Mouse (Mus musculus): ENCODE results near the gene Ets1. TPM values are rescaled to one million over a fixed set of nuclear protein-coding genes. Genes with fewer than 3 reads are reported as not detected.
A peak's percentile ranks its signal among the peaks of the same experiment; 100 is the strongest.

Gene Ets1
- polyA plus RNA-seq, 1 experiment: 34.5 TPM

DNA sequence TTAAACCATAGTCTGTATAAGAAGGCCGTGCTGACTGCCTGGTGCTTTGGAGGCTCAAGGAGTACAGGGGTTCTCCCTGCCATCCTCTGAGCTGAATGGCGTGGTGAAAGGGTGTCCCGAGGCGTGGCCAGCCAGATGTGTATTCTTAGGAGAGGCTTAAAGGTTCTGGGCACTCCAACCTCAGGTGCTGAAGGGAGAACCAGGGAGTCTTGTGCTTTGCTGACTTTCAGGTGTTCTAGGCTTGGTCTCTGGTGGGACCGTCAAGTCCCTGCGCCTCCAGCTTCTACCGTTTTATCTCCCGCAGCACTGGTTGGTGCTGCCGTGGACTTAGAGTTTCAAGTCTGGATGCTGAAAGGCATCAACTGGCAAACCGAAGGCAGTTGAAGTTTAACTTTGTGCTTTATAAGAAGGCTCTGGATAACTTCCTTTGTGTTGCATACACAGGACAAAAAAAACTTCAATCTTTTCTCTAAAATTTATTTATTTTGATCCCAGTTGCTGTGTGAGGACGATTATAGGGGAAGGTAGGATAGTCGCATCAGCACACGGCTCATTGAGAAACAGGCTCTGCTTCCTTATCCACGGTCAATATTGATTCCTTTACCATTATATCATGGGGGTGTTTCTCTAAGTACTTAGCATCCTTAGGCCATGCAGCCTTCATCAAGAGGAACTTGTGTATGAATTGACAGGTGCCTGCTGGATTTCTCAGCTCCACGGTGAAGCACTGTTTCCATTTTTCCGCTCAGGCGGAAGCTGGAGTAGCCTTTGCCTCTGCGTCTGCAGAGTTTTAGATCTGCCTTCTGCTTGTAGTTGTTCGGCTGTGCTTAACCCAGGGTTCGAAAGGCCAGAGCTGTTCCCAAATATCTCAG is 65.3 kb downstream of the Ets1 start:
- Histone ChIP-seq H3K4me3 (replicated peaks; ENCODE audit: control insufficient read depth, low read depth, low read length) (no peak overlapping the region), H3K27ac (ENCODE audit: control insufficient read depth, insufficient read depth, low read depth, low read length, poor library complexity) (peak overlapping the region; percentile 14), H3K4me1 (ENCODE audit: control insufficient read depth, insufficient read depth, low read length) (peaks cover 8% of the 10 kb centered on the region)
- TF ChIP-seq POLR2A (IDR thresholded peaks at IDR 0.05; ENCODE audit: borderline replicate concordance, control insufficient read depth, low read depth, low read length) (no peak), CTCF (IDR thresholded peaks at IDR 0.05; ENCODE audit: control insufficient read depth, insufficient read depth, low read length) (no peak)
- 78% methylated on average over 20 of the region's 20 CpGs for WGBS

DNA sequence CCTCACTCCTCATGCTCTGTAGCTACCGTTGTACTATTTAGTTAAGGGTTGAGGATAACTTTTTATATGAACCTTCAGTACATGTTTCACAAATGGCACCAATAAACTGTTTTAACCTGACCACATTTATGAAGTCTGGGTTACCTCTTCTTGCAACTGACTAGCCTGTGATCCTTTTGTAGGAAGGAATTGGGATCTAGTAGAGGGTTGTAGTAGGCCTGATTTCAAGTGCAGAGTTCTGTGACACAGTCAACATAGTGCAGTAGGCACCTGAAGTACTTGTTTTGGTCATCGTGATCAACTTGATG is 65.9 kb downstream of the Ets1 start:
- Histone ChIP-seq H3K4me3 (replicated peaks; ENCODE audit: control insufficient read depth, low read depth, low read length) (no peak overlapping the region), H3K27ac (ENCODE audit: control insufficient read depth, insufficient read depth, low read depth, low read length, poor library complexity) (no peak overlapping the region), H3K4me1 (ENCODE audit: control insufficient read depth, insufficient read depth, low read length) (peaks cover 8% of the 10 kb centered on the region)
- WGBS: 80% methylated on average over 2 of the region's 2 CpGs
- TF ChIP-seq CTCF (IDR thresholded peaks at IDR 0.05; ENCODE audit: control insufficient read depth, insufficient read depth, low read length) (no peak), POLR2A (IDR thresholded peaks at IDR 0.05; ENCODE audit: borderline replicate concordance, control insufficient read depth, low read depth, low read length) (no peak)

DNA sequence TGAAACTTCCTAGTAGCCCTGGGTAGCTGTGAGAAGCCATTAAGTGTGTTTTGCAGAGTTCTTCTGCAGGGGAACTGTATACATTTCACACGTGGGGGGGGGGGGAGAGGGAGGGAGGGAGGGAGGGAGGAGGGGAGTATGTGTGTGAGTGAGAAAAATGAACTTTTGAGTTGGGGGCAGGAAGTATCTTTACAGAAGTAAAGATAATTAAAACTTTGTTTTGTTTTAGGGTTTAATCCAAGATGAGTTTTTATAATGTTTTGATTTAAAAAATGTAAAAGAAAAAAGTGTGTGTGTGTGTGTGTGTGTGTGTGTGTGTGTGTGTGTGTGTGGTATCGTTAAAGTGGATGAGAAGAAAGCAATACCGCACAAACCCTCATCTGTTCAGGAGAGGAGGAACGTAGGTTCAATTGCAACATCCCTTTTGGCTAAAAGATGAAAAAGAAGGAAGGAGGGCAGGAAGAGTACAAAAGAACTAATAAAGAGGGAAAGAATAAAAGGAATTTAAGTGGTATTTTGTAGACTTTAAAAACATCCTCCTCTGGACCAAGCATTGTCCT is 66.9 kb downstream of the Ets1 start:
- TF ChIP-seq CTCF (IDR thresholded peaks at IDR 0.05; ENCODE audit: control insufficient read depth, insufficient read depth, low read length) (no peak), POLR2A (IDR thresholded peaks at IDR 0.05; ENCODE audit: borderline replicate concordance, control insufficient read depth, low read depth, low read length) (no peak)

DNA sequence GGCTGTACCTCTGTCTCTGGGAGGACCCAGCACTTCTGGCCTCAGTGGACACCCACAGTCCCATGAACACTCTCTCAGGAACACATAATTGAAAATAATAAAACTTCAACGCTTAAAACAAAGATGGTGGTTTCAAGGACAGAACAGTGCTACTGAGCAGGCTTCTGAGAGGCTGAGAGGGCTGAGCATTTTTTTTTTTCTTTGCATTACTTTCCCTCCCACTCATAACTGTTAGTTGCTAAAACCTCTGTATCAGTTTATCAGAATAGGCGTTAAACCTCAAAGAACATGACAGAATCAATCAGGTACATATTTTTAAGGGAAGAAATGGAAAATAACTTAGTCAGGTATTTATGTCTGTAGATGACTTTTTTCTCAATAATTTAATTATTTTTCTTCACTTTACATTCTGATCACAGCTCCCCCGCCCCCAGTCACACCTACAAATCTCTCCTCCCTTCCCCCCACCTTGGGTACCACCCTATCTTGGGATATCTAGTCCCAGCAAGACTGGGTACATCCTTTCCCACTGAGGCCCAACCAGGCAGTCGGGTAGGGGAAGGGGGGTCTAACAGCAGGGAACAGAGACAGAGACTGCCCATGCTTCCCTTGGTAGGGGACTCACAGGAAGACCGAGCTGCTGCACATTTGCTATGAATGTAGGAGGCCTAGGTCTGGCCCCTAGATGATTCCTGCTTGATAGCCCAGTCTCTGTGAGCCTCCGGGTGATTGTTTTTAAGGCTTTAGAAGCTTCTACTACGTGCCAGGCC is 68.1 kb downstream of the Ets1 start:
- H3K4me3 ChIP-seq (replicated peaks; ENCODE audit: control insufficient read depth, low read depth, low read length): no peak overlapping the region
- no peak overlapping the region; the same call in 1 of the 2 replicates for H3K27ac ChIP-seq (ENCODE audit: control insufficient read depth, insufficient read depth, low read depth, low read length, poor library complexity)
- 80% methylated on average over 7 of the region's 7 CpGs for WGBS
- TF ChIP-seq CTCF (IDR thresholded peaks at IDR 0.05; ENCODE audit: control insufficient read depth, insufficient read depth, low read length) (no peak), POLR2A (IDR thresholded peaks at IDR 0.05; ENCODE audit: borderline replicate concordance, control insufficient read depth, low read depth, low read length) (no peak)
- peaks cover 8% of the 10 kb centered on the region for H3K4me1 ChIP-seq (ENCODE audit: control insufficient read depth, insufficient read depth, low read length)

More for the DNA sequence above, 66.9 kb downstream of the Ets1 start:
- H3K4me3 ChIP-seq (replicated peaks; ENCODE audit: control insufficient read depth, low read depth, low read length): no peak overlapping the region
- no peak overlapping the region for H3K27ac ChIP-seq (ENCODE audit: control insufficient read depth, insufficient read depth, low read depth, low read length, poor library complexity)
- peaks cover 8% of the 10 kb centered on the region for H3K4me1 ChIP-seq (ENCODE audit: control insufficient read depth, insufficient read depth, low read length)
- 20% methylated on average over 4 of the region's 4 CpGs for WGBS

DNA sequence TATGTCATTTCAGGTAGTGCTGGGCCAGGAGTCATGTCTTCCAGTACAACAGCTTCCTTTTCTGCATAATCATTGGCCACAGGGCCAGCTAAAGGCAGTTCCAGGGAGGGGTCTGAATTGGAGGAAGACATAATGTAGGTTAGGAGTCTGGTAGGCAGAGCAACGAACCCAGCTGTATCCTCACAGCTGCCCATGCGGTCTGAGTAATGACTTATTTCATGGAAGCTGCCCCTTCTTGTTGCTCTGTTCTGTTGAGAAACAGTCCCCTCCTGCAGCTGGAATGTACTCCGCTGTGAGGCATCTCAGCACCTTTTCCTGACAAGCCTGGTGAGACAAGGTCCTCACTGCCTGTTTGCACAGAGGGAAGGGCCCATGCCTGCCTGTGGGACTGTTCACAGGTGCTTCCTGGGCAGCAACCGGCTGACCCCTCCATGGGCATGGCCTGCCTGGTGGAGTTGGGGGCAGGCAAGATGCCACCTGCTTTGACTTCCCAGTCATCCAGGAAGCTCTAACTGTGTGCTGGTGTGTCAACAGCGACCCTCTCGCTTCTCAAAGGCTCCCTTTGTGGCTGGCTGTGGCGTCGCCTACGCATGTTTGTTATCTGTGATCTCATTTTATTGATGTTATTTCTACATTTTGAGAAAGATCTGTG is 69.9 kb downstream of the Ets1 start:
- Histone ChIP-seq H3K27ac (ENCODE audit: control insufficient read depth, insufficient read depth, low read depth, low read length, poor library complexity) (peak overlapping the region; percentile 79), H3K4me3 (replicated peaks; ENCODE audit: control insufficient read depth, low read depth, low read length) (no peak overlapping the region), H3K4me1 (ENCODE audit: control insufficient read depth, insufficient read depth, low read length) (peaks cover 10% of the 10 kb centered on the region)
- TF ChIP-seq POLR2A (IDR thresholded peaks at IDR 0.05; ENCODE audit: borderline replicate concordance, control insufficient read depth, low read depth, low read length): no peak
- WGBS: 9% methylated on average over 9 of the region's 9 CpGs

DNA sequence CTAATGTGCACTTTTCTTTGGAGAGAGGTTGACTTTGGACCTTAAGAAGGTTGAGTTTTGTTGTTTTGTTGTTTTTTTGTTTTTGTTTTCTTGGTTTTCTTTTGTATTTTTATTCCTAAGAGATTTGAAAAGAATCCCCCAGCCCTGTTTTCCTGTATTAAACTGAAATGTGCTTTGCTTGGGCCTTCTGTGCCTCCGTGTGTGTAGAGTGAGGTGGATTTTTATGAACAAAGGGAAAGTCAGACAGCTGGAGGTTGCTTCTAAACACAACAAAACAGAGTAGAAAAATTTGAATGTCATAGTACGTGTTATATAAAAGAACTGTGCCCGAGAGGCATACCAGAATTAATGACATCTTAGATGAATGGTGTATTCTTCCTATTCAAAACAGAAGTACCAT is 71.4 kb downstream of the Ets1 start:
- WGBS: 77% methylated on average over 3 of the region's 3 CpGs
- Histone ChIP-seq H3K4me3 (replicated peaks; ENCODE audit: control insufficient read depth, low read depth, low read length) (no peak overlapping the region), H3K27ac (ENCODE audit: control insufficient read depth, insufficient read depth, low read depth, low read length, poor library complexity) (no peak overlapping the region), H3K4me1 (ENCODE audit: control insufficient read depth, insufficient read depth, low read length) (peaks cover 12% of the 10 kb centered on the region)
- no peak for TF ChIP-seq POLR2A (IDR thresholded peaks at IDR 0.05; ENCODE audit: borderline replicate concordance, control insufficient read depth, low read depth, low read length)
- no peak for TF ChIP-seq CTCF (IDR thresholded peaks at IDR 0.05; ENCODE audit: control insufficient read depth, insufficient read depth, low read length)

DNA sequence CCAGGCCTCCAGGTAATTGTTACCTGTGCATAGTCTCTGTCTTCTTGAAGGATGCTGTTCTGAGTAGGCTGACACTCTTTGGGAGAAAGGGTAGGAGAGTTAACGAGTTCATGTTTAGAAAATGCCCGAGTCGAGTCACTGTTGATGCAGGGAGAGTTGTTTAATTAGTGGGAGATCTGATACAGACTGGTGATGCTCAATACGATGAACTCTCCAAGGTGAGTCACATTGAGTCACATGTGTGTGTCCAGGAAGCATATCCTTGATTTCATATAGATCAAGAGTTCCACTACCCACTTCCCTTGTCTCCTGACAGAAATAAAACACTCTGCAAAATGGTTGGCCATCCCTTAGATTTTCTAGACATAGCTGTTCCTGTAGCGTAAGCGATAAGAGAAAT is 72.5 kb downstream of the Ets1 start:
- no peak overlapping the region for H3K4me3 ChIP-seq (replicated peaks; ENCODE audit: control insufficient read depth, low read depth, low read length)
- peaks cover 12% of the 10 kb centered on the region for H3K4me1 ChIP-seq (ENCODE audit: control insufficient read depth, insufficient read depth, low read length)
- no peak overlapping the region for H3K27ac ChIP-seq (ENCODE audit: control insufficient read depth, insufficient read depth, low read depth, low read length, poor library complexity)
- 85% methylated on average over 6 of the region's 6 CpGs for WGBS
- TF ChIP-seq CTCF (IDR thresholded peaks at IDR 0.05; ENCODE audit: control insufficient read depth, insufficient read depth, low read length) (no peak), POLR2A (IDR thresholded peaks at IDR 0.05; ENCODE audit: borderline replicate concordance, control insufficient read depth, low read depth, low read length) (no peak)

DNA sequence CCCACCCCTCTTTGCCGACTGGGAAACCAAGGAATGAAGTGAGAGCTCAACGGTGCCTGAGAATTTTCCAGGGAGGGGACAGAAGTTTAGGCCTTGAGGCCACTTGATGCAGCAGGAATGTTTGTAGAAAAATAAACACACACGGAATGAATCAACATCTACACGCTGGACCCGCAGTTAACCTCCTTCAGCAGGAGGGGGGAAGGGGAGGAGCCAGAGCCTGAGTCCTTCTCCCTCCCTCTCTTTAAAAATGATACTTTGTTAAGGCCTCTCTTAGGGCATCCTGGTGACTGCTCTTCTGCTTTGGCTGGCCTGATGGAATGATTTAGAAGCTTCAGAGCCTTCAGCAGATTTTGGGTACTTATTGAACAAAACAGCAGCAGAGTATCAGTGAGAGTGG is 73.3 kb downstream of the Ets1 start:
- H3K27ac ChIP-seq (ENCODE audit: control insufficient read depth, insufficient read depth, low read depth, low read length, poor library complexity): no peak overlapping the region; the same call in 1 of the 2 replicates
- 9% methylated on average over 5 of the region's 5 CpGs for WGBS
- no peak overlapping the region for H3K4me3 ChIP-seq (replicated peaks; ENCODE audit: control insufficient read depth, low read depth, low read length)
- peaks cover 12% of the 10 kb centered on the region for H3K4me1 ChIP-seq (ENCODE audit: control insufficient read depth, insufficient read depth, low read length)
- no peak for TF ChIP-seq CTCF (IDR thresholded peaks at IDR 0.05; ENCODE audit: control insufficient read depth, insufficient read depth, low read length)
- TF ChIP-seq POLR2A (IDR thresholded peaks at IDR 0.05; ENCODE audit: borderline replicate concordance, control insufficient read depth, low read depth, low read length): no peak

Measured in bone marrow, adult 2 months (tissue).